Mouse (Mus musculus) retina, embryonic 14.5 days (tissue): ENCODE results near the gene Inpp5a.

Source experiments
- DNase-seq: peaks from one replicate; pipeline ENCODE4 v3.0.0-alpha.2; 2015; ENCODE audit warnings: low spot score

Inpp5a gene

GRCm38 (mm10) chr7:139477748-139478147 lies 88.8 kb downstream of the Inpp5a start:
- DNase-seq = no peak

GRCm38 (mm10) chr7:139479077-139479476 lies 90.2 kb downstream of the Inpp5a start:
- no peak for DNase-seq

- no peak for DNase-seq
Observed at GRCm38 (mm10) chr7:139479626-139480025, 90.7 kb downstream of the Inpp5a start.

GRCm38 (mm10) chr7:139484206-139484955 lies 95.5 kb downstream of the Inpp5a start:
- peak; percentile 81 for DNase-seq

- no peak for DNase-seq
Observed at GRCm38 (mm10) chr7:139489721-139490211, 100.9 kb downstream of the Inpp5a start.

GRCm38 (mm10) chr7:139492351-139492750 lies 103.4 kb downstream of the Inpp5a start:
- DNase-seq = no peak

GRCm38 (mm10) chr7:139492946-139493345 lies 104.0 kb downstream of the Inpp5a start:
- peak; percentile 72 for DNase-seq

- no peak for DNase-seq
Observed at GRCm38 (mm10) chr7:139495791-139496190, 106.9 kb downstream of the Inpp5a start.

- DNase-seq = peak; percentile 64
Observed at GRCm38 (mm10) chr7:139498038-139498625, 109.2 kb downstream of the Inpp5a start.

- no peak for DNase-seq
Observed at GRCm38 (mm10) chr7:139504064-139504463, 115.2 kb downstream of the Inpp5a start.

- DNase-seq = peak; percentile 55
Observed at GRCm38 (mm10) chr7:139506677-139507412, 117.9 kb downstream of the Inpp5a start.

- DNase-seq = no peak
Observed at GRCm38 (mm10) chr7:139508938-139509337, 120.0 kb downstream of the Inpp5a start.

GRCm38 (mm10) chr7:139515959-139516660 lies 127.2 kb downstream of the Inpp5a start:
- DNase-seq = no peak

GRCm38 (mm10) chr7:139516661-139517016 lies 127.7 kb downstream of the Inpp5a start:
- no peak for DNase-seq

GRCm38 (mm10) chr7:139518352-139518751 lies 129.4 kb downstream of the Inpp5a start:
- no peak for DNase-seq

GRCm38 (mm10) chr7:139528309-139529076 lies 139.6 kb downstream of the Inpp5a start:
- peak; percentile 87 for DNase-seq

GRCm38 (mm10) chr7:139529208-139529607 lies 140.3 kb downstream of the Inpp5a start:
- no peak for DNase-seq

GRCm38 (mm10) chr7:139530591-139531427 lies 141.9 kb downstream of the Inpp5a start:
- DNase-seq = peak; percentile 75

- DNase-seq = no peak
Observed at GRCm38 (mm10) chr7:139531428-139531801, 142.5 kb downstream of the Inpp5a start.

GRCm38 (mm10) chr7:139536331-139536730 lies 147.4 kb downstream of the Inpp5a start:
- no peak for DNase-seq

- no peak for DNase-seq
Observed at GRCm38 (mm10) chr7:139536831-139537230, 147.9 kb downstream of the Inpp5a start.
